Mouse (Mus musculus) hindbrain, embryonic 14.5 days (tissue): ENCODE measurements around the gene Alg9. TPM values are rescaled to one million over a fixed set of nuclear protein-coding genes. Genes with fewer than 3 reads are reported as not detected.

Source experiments
- ATAC-seq: fragments of 200-750 bp; cut with Nextera tagmentation; 2 replicates; pipeline ENCODE4 v1.8.0; 2017; ENCODE audit warnings: moderate number of reproducible peaks, mild to moderate bottlenecking, moderate TSS enrichment, moderate library complexity; ENCODE audit not compliant: low FRiP score
- DNase-seq: peaks from one replicate; pipeline ENCODE4 v3.0.0-alpha.2; 2015; ENCODE audit warnings: low spot score
- H3K27ac ChIP-seq: fragments of 300-500 bp; sonication (generic); 2 replicates; pipeline ENCODE4 v1.5.1; 2014; ENCODE audit warnings: mild to moderate bottlenecking, moderate library complexity
- H3K27me3 ChIP-seq: fragments of 300-500 bp; sonication (generic); 2 replicates; pipeline ENCODE4 v1.6.1; 2014; ENCODE audit warnings: mild to moderate bottlenecking, low read length, mixed read lengths; ENCODE audit not compliant: control insufficient read depth, insufficient read depth
- H3K36me3 ChIP-seq: fragments of 300-500 bp; sonication (generic); replicated peaks from 2 replicates; pipeline ENCODE4 v1.6.1; 2014; ENCODE audit not compliant: control insufficient read depth, insufficient read depth
- H3K4me1 ChIP-seq: fragments of 300-500 bp; sonication (generic); replicated peaks from 2 replicates; pipeline ENCODE4 v1.6.1; 2014; ENCODE audit warnings: antibody characterized with exemption, low read length, mixed read lengths; ENCODE audit not compliant: control insufficient read depth, insufficient read depth
- H3K4me2 ChIP-seq: fragments of 300-500 bp; sonication (generic); replicated peaks from 2 replicates; pipeline ENCODE4 v1.6.1; 2014; ENCODE audit warnings: mild to moderate bottlenecking, moderate library complexity
- H3K4me3 ChIP-seq: fragments of 300-500 bp; sonication (generic); replicated peaks from 2 replicates; pipeline ENCODE4 v1.5.1; 2014; ENCODE audit warnings: mild to moderate bottlenecking, low read length
- H3K9ac ChIP-seq: fragments of 300-500 bp; sonication (generic); 2 replicates; pipeline ENCODE4 v1.6.1; 2014
- H3K9me3 ChIP-seq: fragments of 300-500 bp; sonication (generic); 2 replicates; pipeline ENCODE4 v1.6.1; 2016; ENCODE audit warnings: low read length; ENCODE audit not compliant: control insufficient read depth
- WGBS: fragments of 180-500 bp; shearing (Covaris S2); extraction: QIAGEN DNeasy Blood & Tissue Kit; methylation state at CpG from one replicate; pipeline ENCODE4 v1.1.7; 2014; 5-methylcytosine and 5-hydroxymethylcytosine counted together
- polyA plus RNA-seq: library from polyadenylated mRNA; unstranded; fragments of >200 nt; fragmentation: Nextera tagmentation; extraction: Ambion mirVana; gene quantifications from 2 replicates; pipeline ENCODE4 v1.2.1, GENCODE M21; 2014

The Alg9 gene
- polyA plus RNA-seq, 1 experiment from 2014 or later = 63.4 TPM

DNA sequence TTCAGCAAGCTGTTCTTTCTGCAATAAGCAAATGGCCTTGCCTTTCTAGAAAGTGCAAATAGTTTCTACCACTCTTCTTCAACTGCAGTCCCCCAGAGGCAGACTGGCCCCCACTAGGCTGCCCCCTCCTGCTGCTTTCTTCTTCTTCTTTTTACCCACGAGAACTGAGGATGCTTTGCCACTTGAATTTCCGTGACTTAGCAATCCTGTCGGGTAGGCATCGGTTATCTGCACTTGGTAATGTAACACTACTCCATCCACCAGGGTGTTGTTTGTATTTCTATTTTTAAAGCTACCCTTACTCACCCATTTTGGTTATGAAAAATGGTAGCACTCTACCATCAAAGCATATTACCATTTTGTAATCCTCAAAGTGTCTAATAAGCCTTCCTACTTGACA is 115.1 kb downstream of the Alg9 start:
- H3K9ac ChIP-seq = no peak overlapping the region
- no peaks in the 10 kb centered on the region for H3K9me3 ChIP-seq
- no peaks in the 10 kb centered on the region for H3K4me1 ChIP-seq
- peaks cover 14% of the 10 kb centered on the region for H3K36me3 ChIP-seq
- no peak overlapping the region for H3K4me3 ChIP-seq
- DNase-seq (no peak), ATAC-seq (no peak)
- no peak overlapping the region for H3K4me2 ChIP-seq
- H3K27ac ChIP-seq = no peak overlapping the region
- 89% methylated on average over 4 of the region's 4 CpGs for WGBS
- no peaks in the 10 kb centered on the region for H3K27me3 ChIP-seq

DNA sequence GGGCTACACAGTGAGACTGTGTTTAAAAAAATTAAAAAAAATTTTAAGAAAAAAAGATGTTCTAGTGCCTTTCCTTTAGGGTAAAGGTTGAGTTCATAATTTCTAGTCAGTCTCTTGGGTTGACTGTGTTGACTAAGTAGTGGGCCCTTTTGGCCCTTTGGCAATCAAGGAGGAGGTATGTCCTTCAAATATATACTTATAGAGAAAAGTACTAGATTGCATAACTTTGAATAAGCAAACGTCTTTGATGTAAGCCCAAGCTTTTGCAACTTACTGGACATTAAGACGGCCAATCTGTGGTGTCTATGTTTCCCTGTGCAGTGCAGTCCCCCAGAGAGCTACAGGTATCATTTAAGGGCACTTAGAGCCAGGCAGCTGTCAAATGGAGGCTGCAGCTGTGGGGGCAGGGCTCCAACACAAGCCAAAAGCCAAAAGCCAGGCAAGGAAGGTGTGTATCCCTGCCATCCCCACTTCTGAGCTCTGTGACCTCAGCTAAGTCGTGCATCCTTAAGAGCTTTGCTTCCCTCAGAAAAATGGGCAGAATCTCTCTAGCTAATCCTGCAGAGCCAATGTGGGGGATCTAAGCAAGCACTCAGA is 115.8 kb downstream of the Alg9 start:
- H3K36me3 ChIP-seq = peaks cover 20% of the 10 kb centered on the region
- WGBS = 89% methylated on average over 3 of the region's 3 CpGs
- H3K27me3 ChIP-seq = no peaks in the 10 kb centered on the region
- no peaks in the 10 kb centered on the region for H3K4me1 ChIP-seq
- DNase-seq (no peak), ATAC-seq (no peak)
- no peak overlapping the region for H3K4me3 ChIP-seq
- no peak overlapping the region for H3K27ac ChIP-seq
- H3K9ac ChIP-seq = no peak overlapping the region
- no peak overlapping the region for H3K4me2 ChIP-seq
- H3K9me3 ChIP-seq = no peaks in the 10 kb centered on the region

Other genes with a start within 250 kb of the Alg9 start
- gene Pts, start 246.3 kb upstream of the Alg9 start, polyA plus RNA-seq = 96.7 and 120 TPM in 2 replicates
- gene Il18, start 220.2 kb upstream of the Alg9 start, polyA plus RNA-seq = 18.6 and 19.2 TPM in 2 replicates
- gene Bco2, start 219.8 kb upstream of the Alg9 start, polyA plus RNA-seq = 0.25 and 0.35 TPM in 2 replicates
- 0.48 TPM in 1 of 2 replicates, not detected in the other for gene Tex12, start 213.7 kb upstream of the Alg9 start, polyA plus RNA-seq
- gene Sdhd, start 171.2 kb upstream of the Alg9 start, polyA plus RNA-seq = 279 and 295 TPM in 2 replicates
- gene Timm8b, start 171.1 kb upstream of the Alg9 start, polyA plus RNA-seq = 399 and 451 TPM in 2 replicates
- 5.6 and 7.3 TPM in 2 replicates for gene Pih1d2, start 157.7 kb upstream of the Alg9 start, polyA plus RNA-seq
- gene Nkapd1, start 157.6 kb upstream of the Alg9 start, polyA plus RNA-seq = 18.4 and 23.0 TPM in 2 replicates
- 65.1 and 72.0 TPM in 2 replicates for gene Dlat, start 115.2 kb upstream of the Alg9 start, polyA plus RNA-seq
- 35.3 and 37.2 TPM in 2 replicates for gene Dixdc1, start 35.5 kb upstream of the Alg9 start, polyA plus RNA-seq
- gene 2310030G06Rik, start 28.5 kb upstream of the Alg9 start, polyA plus RNA-seq = 1.7 and 2.1 TPM in 2 replicates
- gene Cryab, start 23.7 kb upstream of the Alg9 start, polyA plus RNA-seq = 11.9 and 14.9 TPM in 2 replicates
- 0.83 and 1.8 TPM in 2 replicates for gene Hspb2, start 22.7 kb upstream of the Alg9 start, polyA plus RNA-seq
- gene Fdxacb1, start 6.8 kb upstream of the Alg9 start, polyA plus RNA-seq = 10.1 and 10.7 TPM in 2 replicates
- 55.0 and 62.7 TPM in 2 replicates for gene 1110032A03Rik, start 501 bp downstream of the Alg9 start, polyA plus RNA-seq
- 49.0 and 55.3 TPM in 2 replicates for gene Ppp2r1b, start 70.3 kb downstream of the Alg9 start, polyA plus RNA-seq
- 16.1 and 17.4 TPM in 2 replicates for gene Sik2, start 234.1 kb downstream of the Alg9 start, polyA plus RNA-seq